Mouse (Mus musculus) hindbrain, postnatal 0 days (tissue): ENCODE measurements around the gene Pias4. TPM values are rescaled to one million over a fixed set of nuclear protein-coding genes. Genes with fewer than 3 reads are reported as not detected.
"Not testable (repeated sequence)": the region's sequence is repeated elsewhere in the genome, so short reads cannot be mapped to it uniquely, and the experiment has no call there.

Source experiments
- ATAC-seq: fragments of 200-750 bp; cut with Nextera tagmentation; 2 replicates; pipeline ENCODE4 v1.8.0; 2017; ENCODE audit warnings: mild to moderate bottlenecking, moderate TSS enrichment, moderate library complexity
- DNase-seq: peaks from one replicate; pipeline ENCODE4 v3.0.0-alpha.2; 2015; ENCODE audit warnings: low spot score
- H3K27ac ChIP-seq: fragments of 300-500 bp; sonication (generic); 2 replicates; pipeline ENCODE4 v1.5.1; 2014; ENCODE audit warnings: mild to moderate bottlenecking
- H3K27me3 ChIP-seq: fragments of 300-500 bp; sonication (generic); 2 replicates; pipeline ENCODE4 v1.6.1; 2014; ENCODE audit warnings: low read length, mixed read lengths; ENCODE audit not compliant: insufficient read depth
- H3K36me3 ChIP-seq: fragments of 300-500 bp; sonication (generic); 2 replicates; pipeline ENCODE4 v1.6.1; 2014; ENCODE audit warnings: low read length, mixed read lengths; ENCODE audit not compliant: insufficient read depth
- H3K4me1 ChIP-seq: fragments of 300-500 bp; sonication (generic); 2 replicates; pipeline ENCODE4 v1.6.1; 2014; ENCODE audit warnings: antibody characterized with exemption, low read length, mixed read lengths; ENCODE audit not compliant: insufficient read depth
- H3K4me2 ChIP-seq: fragments of 300-500 bp; sonication (generic); 2 replicates; pipeline ENCODE4 v1.6.1; 2014; ENCODE audit warnings: low read depth, mild to moderate bottlenecking, low read length, moderate library complexity, mixed read lengths
- H3K4me3 ChIP-seq: fragments of 300-500 bp; sonication (generic); 2 replicates; pipeline ENCODE4 v1.5.1; 2014; ENCODE audit warnings: low read length
- H3K9ac ChIP-seq: fragments of 300-500 bp; sonication (generic); replicated peaks from 2 replicates; pipeline ENCODE4 v1.6.1; 2014; ENCODE audit warnings: mild to moderate bottlenecking, low read length, moderate library complexity, mixed read lengths
- H3K9me3 ChIP-seq: fragments of 300-500 bp; sonication (generic); 2 replicates; pipeline ENCODE4 v1.6.1; 2016; ENCODE audit warnings: low read length, mixed read lengths
- CTCF ChIP-seq: IDR thresholded peaks from 2 replicates; pipeline ENCODE4 v1.5.1; 2016; ENCODE audit warnings: antibody characterized with exemption, control low read depth, low read depth
- WGBS: fragments of 180-500 bp; shearing (Covaris S2); extraction: QIAGEN DNeasy Blood & Tissue Kit; methylation state at CpG from one replicate; pipeline ENCODE4 v1.1.7; 2014; 5-methylcytosine and 5-hydroxymethylcytosine counted together
- polyA plus RNA-seq: library from polyadenylated mRNA; unstranded; fragments of >200 nt; fragmentation: Nextera tagmentation; extraction: Ambion mirVana; gene quantifications from 2 replicates; pipeline ENCODE4 v1.2.1, GENCODE M21; 2015
- total RNA-seq: library from RNA; depleted of rRNA; stranded (reverse); fragments of >200 nt; gene quantifications from 2 replicates; pipeline ENCODE4 v1.2.3, GENCODE M21; 2014

Pias4 gene
- total and polyA plus RNA-seq, 2 experiments from 2014 or later, result 32.0 to 33.9 TPM

GRCm38 (mm10) chr10:81183805-81184204 is 16.1 kb upstream of the Pias4 start, which contains the start of gene 4930442H23Rik:
Gene 4930442H23Rik, minus strand, starts transcription at chr10:81183849.
- no peak for ATAC-seq

GRCm38 (mm10) chr10:81182336-81183333 is 14.9 kb upstream of the Pias4 start, which contains the start of gene Dapk3:
Gene Dapk3, plus strand, starts transcription at chr10:81183005.
- Histone ChIP-seq H3K9me3 (no peaks in the 10 kb centered on the region), H3K4me1 (no peaks in the 10 kb centered on the region), H3K9ac (peak within 1 kb of the TSS; percentile 69), H3K36me3 (peaks cover 67% of the 10 kb centered on the region), H3K27ac (peak within 1 kb of the TSS; percentile 87), H3K4me3 (peak within 1 kb of the TSS; percentile 63), H3K4me2 (peak within 1 kb of the TSS; percentile 66), H3K27me3 (no peaks in the 10 kb centered on the region)
- peak; percentile 100 for DNase-seq
- 4% methylated on average over 51 of the region's 53 CpGs for WGBS
- peak; percentile 97 for ATAC-seq
- no peak; the same call in 1 of the 2 replicates for TF ChIP-seq CTCF

More at GRCm38 (mm10) chr10:81183805-81184204, 16.1 kb upstream of the Pias4 start, which contains the start of gene 4930442H23Rik:
- peaks cover 55% of the 10 kb centered on the region for H3K36me3 ChIP-seq
- peak within 1 kb of the TSS; percentile 63 for H3K4me3 ChIP-seq
- H3K4me1 ChIP-seq, result no peaks in the 10 kb centered on the region
- no peak for TF ChIP-seq CTCF
- H3K27ac ChIP-seq, result peak within 1 kb of the TSS; percentile 87
- peak within 1 kb of the TSS; percentile 66 for H3K4me2 ChIP-seq
- H3K9me3 ChIP-seq, result no peaks in the 10 kb centered on the region
- WGBS, result 93% methylated on average over 5 of the region's 5 CpGs
- peak within 1 kb of the TSS; percentile 69 for H3K9ac ChIP-seq
- no peak for DNase-seq
- no peaks in the 10 kb centered on the region for H3K27me3 ChIP-seq

GRCm38 (mm10) chr10:81181860-81182259 is 14.1 kb upstream of the Pias4 start:
- not testable (repeated sequence) for H3K27me3 ChIP-seq, H3K9me3 ChIP-seq, H3K27ac ChIP-seq, H3K4me1 ChIP-seq, DNase-seq, ATAC-seq, H3K4me2 ChIP-seq, H3K4me3 ChIP-seq, H3K9ac ChIP-seq
- peaks cover 63% of the 10 kb centered on the region for H3K36me3 ChIP-seq
- 75% methylated on average over 12 of the region's 12 CpGs for WGBS

DNA sequence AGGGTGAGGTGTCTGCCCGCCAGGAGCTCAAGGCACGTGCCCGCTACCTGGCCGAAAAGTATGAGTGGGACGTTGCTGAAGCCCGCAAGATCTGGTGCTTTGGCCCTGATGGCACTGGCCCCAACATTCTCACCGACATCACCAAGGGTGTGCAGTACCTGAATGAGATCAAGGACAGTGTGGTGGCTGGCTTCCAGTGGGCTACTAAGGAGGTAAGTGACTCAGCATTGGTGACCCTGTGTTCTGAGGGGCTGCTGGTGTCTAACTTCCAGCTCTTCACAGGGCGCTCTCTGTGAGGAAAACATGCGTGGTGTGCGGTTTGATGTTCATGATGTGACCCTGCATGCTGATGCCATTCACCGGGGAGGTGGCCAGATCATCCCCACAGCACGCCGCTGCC is 13.2 kb upstream of the Pias4 start:
- Histone ChIP-seq H3K36me3 (peaks cover 62% of the 10 kb centered on the region), H3K9ac (no peak overlapping the region), H3K4me2 (no peak overlapping the region), H3K9me3 (no peaks in the 10 kb centered on the region), H3K4me1 (no peaks in the 10 kb centered on the region), H3K4me3 (no peak overlapping the region), H3K27ac (no peak overlapping the region), H3K27me3 (no peaks in the 10 kb centered on the region)
- ATAC-seq (no peak), DNase-seq (no peak)
- TF ChIP-seq CTCF, result no peak
- 93% methylated on average over 13 of the region's 13 CpGs for WGBS

- peaks cover 54% of the 10 kb centered on the region for H3K36me3 ChIP-seq
- H3K27ac ChIP-seq, result no peak overlapping the region
- ATAC-seq, result no peak
- peaks cover 4% of the 10 kb centered on the region; the same call in 1 of the 2 replicates for H3K4me1 ChIP-seq
- TF ChIP-seq CTCF, result peak; percentile 32
- H3K9ac ChIP-seq, result no peak overlapping the region
- 91% methylated on average over 32 of the region's 32 CpGs for WGBS
- DNase-seq, result no peak
- H3K9me3 ChIP-seq, result no peaks in the 10 kb centered on the region
- no peak overlapping the region for H3K4me2 ChIP-seq
- no peak overlapping the region for H3K4me3 ChIP-seq
- no peaks in the 10 kb centered on the region for H3K27me3 ChIP-seq
Observed at GRCm38 (mm10) chr10:81179451-81180342, 12.0 kb upstream of the Pias4 start.

GRCm38 (mm10) chr10:81178927-81179326 is 11.2 kb upstream of the Pias4 start:
- H3K4me1 ChIP-seq, result peaks cover 4% of the 10 kb centered on the region; the same call in 1 of the 2 replicates

More at GRCm38 (mm10) chr10:81178927-81179326, 11.2 kb upstream of the Pias4 start:
- TF ChIP-seq CTCF, result no peak
- WGBS, result 91% methylated on average over 11 of the region's 11 CpGs
- Histone ChIP-seq H3K4me3 (no peak overlapping the region), H3K27me3 (no peaks in the 10 kb centered on the region), H3K36me3 (peaks cover 49% of the 10 kb centered on the region), H3K9me3 (no peaks in the 10 kb centered on the region), H3K27ac (no peak overlapping the region), H3K4me2 (no peak overlapping the region), H3K9ac (no peak overlapping the region)
- ATAC-seq (no peak), DNase-seq (no peak)
